Mouse (Mus musculus) mesoderm, embryonic 11.5 days (tissue): ENCODE results near the gene Ppia.
A peak's percentile ranks its signal among the peaks of the same experiment; 100 is the strongest.
"Not testable (repeated sequence)": the region's sequence is repeated elsewhere in the genome, so short reads cannot be mapped to it uniquely, and the experiment has no call there.

Source experiments
- DNase-seq: peaks from one replicate; pipeline ENCODE4 v3.0.0-alpha.2; 2012; ENCODE audit warnings: low read depth, low spot score

Gene Ppia

DNA sequence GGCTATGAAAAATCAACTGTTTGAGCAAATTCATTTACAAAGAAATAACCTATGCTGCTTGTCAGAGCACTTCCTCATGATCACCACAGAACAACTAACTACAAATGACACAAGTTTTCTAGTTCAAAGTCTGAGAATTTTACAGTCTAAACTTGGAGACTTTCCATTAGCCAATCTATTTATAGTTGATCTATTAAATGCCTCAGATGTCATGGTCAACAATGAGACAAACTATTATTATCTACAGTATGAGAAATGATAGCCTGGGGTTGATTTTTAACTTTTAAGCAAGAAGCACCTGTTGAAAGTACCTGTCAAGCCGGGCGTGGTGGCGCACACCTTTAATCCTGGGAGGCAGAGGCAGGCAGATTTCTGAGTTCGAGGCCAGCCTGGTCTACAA, 27.3 kb downstream of the Ppia start:
- no peak for DNase-seq

- no peak for DNase-seq
These were observed 27.9 kb downstream of the Ppia start for GRCm38 (mm10) chr11:6443102-6443501.

- DNase-seq: no peak
These were observed 28.5 kb downstream of the Ppia start for GRCm38 (mm10) chr11:6443727-6444076.

DNA sequence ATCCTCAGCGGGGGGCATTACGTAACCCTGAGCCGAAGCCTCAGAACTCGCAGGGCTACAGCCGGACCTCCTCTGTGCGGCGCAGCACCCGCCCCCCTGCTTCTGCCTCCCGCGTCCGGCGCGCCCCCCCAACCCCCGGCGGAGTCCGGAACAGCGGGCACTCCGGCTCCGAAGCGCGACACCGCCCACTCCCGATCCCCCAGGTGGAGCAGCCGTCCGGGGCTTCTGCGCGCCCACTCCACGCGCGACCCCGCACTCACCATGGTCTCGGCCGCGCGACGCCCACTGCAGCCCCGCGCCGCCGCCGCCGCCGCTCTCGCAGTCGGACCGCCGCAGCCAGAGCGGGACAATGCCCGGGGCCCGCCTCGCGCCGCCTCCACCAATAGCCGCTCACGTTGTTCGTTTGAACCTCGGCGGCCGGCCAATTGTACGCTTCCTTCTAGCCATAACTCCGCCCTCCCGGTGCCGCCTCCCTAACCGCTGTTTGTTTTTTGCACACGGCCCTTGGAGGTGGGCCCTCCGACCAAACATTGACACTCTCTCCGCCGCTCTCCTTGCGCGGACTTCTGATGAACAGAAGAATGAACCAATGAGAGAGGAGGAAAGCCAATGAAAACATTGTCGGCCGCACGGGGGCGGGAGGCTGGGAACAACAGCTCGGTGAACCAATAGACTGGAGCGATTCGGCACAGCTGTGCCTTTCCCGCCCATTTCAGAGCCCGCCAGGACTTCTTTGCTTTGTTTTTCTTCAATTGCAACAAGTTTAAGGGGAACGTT, 29.0 kb downstream of the Ppia start, which contains the start of gene H2afv:
Gene H2afv, minus strand, starts transcription at position 367 of the 777 bp plus-strand sequence.
- DNase-seq: peak; percentile 99

DNA sequence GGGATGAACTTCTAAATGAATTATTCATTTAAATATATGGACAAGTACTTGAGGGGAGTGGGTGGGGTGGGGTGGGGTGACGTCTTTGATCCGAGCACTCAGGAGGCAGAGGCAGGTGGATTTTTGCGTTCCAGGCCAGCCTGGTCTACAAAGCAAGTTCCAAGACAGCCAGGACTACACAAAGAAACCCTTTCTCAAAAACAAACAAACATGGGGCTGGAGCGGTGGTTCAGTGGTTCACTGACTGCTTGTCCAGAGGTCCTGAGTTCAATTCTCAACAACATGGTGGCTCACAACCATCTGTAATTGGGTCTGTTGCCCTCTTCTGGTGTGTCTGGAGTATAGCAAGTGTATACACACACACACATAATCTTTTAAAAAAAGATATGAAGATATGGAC, 30.2 kb downstream of the Ppia start:
- DNase-seq: no peak

DNA sequence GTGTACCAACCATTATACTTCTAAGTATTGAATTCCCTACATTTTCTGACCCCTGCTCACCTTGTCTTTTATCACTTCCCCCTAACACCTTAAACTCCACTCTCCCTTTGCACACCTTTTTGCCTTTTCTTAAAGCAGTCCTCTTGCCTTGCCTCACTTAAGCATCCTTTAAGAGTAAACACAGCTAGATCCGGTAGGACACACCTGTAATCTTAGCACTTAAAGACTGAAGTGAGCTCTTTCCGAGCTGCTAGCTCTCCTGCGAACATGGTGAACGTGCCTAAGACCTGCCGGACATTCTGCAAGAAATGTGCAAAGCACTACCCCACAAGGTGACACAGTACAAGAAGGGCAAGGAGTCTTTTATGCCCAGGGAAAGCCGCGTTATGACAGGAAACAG, 30.7 kb downstream of the Ppia start:
- DNase-seq: no peak

- DNase-seq: no peak
These were observed 32.2 kb downstream of the Ppia start for GRCm38 (mm10) chr11:6447493-6447892.

DNA sequence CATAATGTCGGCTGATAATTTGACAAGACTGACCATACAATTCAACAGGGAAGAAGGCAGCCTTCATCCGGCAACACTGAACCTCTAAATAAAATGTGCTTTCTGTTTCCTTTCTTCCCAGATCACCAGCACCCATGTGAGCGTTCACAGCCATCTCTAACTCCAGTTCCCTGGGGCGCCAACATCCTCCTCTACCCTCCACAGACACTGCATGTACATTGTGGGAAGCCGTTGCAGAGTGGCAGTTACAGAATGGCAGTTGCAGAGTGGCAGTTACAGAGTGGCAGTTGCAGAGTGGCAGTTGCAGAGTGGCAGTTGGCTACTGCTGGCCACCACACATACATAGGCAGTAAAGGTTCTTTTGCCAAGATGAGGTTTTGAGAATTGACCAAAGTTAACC, 32.9 kb downstream of the Ppia start:
- DNase-seq: not testable (repeated sequence)

- no peak for DNase-seq
These were observed 40.8 kb downstream of the Ppia start for GRCm38 (mm10) chr11:6456083-6456482.

- DNase-seq: no peak
These were observed 48.1 kb downstream of the Ppia start for GRCm38 (mm10) chr11:6463159-6463837.

DNA sequence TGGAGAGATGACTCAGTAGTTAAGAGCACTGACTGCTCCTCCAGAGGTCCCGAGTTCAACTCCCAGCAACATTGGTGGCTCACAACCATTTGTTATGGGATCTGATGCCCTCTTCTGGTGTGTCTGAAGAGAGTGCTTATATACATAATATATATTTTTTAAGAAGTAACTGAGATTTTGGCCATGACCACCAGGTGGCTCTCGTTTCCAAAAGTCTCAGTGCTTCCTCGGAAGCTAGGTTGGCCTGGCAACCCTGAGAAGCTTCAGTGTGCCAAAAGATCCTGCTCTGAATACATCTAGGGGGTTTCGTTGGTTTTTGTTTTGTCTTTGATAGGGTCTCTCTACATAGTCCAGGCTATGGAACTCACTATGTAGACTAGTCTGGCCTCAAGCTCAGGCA, 49.9 kb downstream of the Ppia start:
- DNase-seq: peak; percentile 80

DNA sequence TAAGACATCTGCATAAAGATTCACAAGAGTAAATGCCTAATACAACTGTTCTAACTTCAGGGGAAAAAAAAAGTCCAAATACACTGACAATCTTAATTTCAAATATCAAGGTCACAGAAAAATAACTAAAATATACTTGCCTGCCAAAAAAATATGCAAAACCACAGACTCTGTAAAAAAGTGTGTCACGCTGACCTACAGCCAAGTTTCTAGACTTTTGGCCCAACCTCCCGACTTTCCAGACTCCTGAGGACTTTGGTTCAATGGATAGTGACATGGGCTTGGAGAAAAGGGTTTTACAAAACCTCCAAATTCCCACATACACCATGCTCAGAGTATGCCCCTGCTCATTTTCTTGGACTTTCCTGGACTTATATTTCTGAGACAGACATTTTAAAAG, 53.3 kb downstream of the Ppia start:
- no peak for DNase-seq
